Mouse (Mus musculus): ENCODE measurements at regions not wholly inside any gene's neighbourhood (a gene's known extent, or its start where the extent isn't known, plus 50 kb on each side); places are given as distances from the start of the nearest gene placed in this dataset.
"Not testable (repeated sequence)": the region's sequence is repeated elsewhere in the genome, so short reads cannot be mapped to it uniquely, and the experiment has no call there.

GRCm38 (mm10) chr13:25727504-25728095 lies 457.3 kb upstream of the Nrsn1 start:
- peak; percentile 28 for DNase-seq (ENCODE audit: extremely low spot score)

- no peak for DNase-seq (ENCODE audit: extremely low spot score)
Measured at GRCm38 (mm10) chr13:25722595-25723525, 452.6 kb upstream of the Nrsn1 start.

- DNase-seq (ENCODE audit: extremely low spot score): no peak
Measured at GRCm38 (mm10) chr13:25700965-25701364, 430.7 kb upstream of the Nrsn1 start.

GRCm38 (mm10) chr13:25695956-25696355 lies 425.7 kb upstream of the Nrsn1 start:
- no peak for DNase-seq (ENCODE audit: extremely low spot score)

GRCm38 (mm10) chr13:25695017-25695604 lies 424.8 kb upstream of the Nrsn1 start:
- no peak for DNase-seq (ENCODE audit: extremely low spot score)

- no peak for DNase-seq (ENCODE audit: extremely low spot score)
Measured at GRCm38 (mm10) chr13:25678221-25678735, 408.0 kb upstream of the Nrsn1 start.

GRCm38 (mm10) chr13:25675208-25675607 lies 404.9 kb upstream of the Nrsn1 start:
- no peak for DNase-seq (ENCODE audit: extremely low spot score)

- DNase-seq (ENCODE audit: extremely low spot score): no peak
Measured at GRCm38 (mm10) chr13:25666022-25666421, 395.7 kb upstream of the Nrsn1 start.

- DNase-seq (ENCODE audit: extremely low spot score): no peak
Measured at GRCm38 (mm10) chr13:25664963-25665606, 394.8 kb upstream of the Nrsn1 start.

GRCm38 (mm10) chr13:25648430-25648786 lies 378.1 kb upstream of the Nrsn1 start:
- no peak for DNase-seq (ENCODE audit: extremely low spot score)

- DNase-seq (ENCODE audit: extremely low spot score): no peak
Measured at GRCm38 (mm10) chr13:25647711-25648429, 377.6 kb upstream of the Nrsn1 start.

GRCm38 (mm10) chr13:25639522-25640291 lies 369.4 kb upstream of the Nrsn1 start:
- DNase-seq (ENCODE audit: extremely low spot score): peak; percentile 17

GRCm38 (mm10) chr13:25629466-25629865 lies 359.2 kb upstream of the Nrsn1 start:
- no peak for DNase-seq (ENCODE audit: extremely low spot score)

GRCm38 (mm10) chr13:25617578-25617977 lies 347.3 kb upstream of the Nrsn1 start:
- no peak for DNase-seq (ENCODE audit: extremely low spot score)

- DNase-seq (ENCODE audit: extremely low spot score): peak; percentile 32
Measured at GRCm38 (mm10) chr13:25611986-25612385, 341.7 kb upstream of the Nrsn1 start.

GRCm38 (mm10) chr13:25609641-25610040 lies 339.3 kb upstream of the Nrsn1 start:
- no peak for DNase-seq (ENCODE audit: extremely low spot score)

GRCm38 (mm10) chr13:25609241-25609640 lies 338.9 kb upstream of the Nrsn1 start:
- no peak for DNase-seq (ENCODE audit: extremely low spot score)

GRCm38 (mm10) chr13:25601351-25601750 lies 331.0 kb upstream of the Nrsn1 start:
- DNase-seq (ENCODE audit: extremely low spot score): not testable (repeated sequence)

- no peak for DNase-seq (ENCODE audit: extremely low spot score)
Measured at GRCm38 (mm10) chr13:25594629-25595028, 324.3 kb upstream of the Nrsn1 start.

GRCm38 (mm10) chr13:25570641-25571040 lies 300.3 kb upstream of the Nrsn1 start:
- no peak for DNase-seq (ENCODE audit: extremely low spot score)

- DNase-seq (ENCODE audit: extremely low spot score): peak; percentile 68
Measured at GRCm38 (mm10) chr13:25562746-25563145, 292.4 kb upstream of the Nrsn1 start.
